Mouse (Mus musculus) frontal cortex, postnatal 10 days (tissue): Measurements from ENCODE around the gene H6pd.
"Not testable (repeated sequence)": the region's sequence is repeated elsewhere in the genome, so short reads cannot be mapped to it uniquely, and the experiment has no call there.

Experiments
- DNase-seq, 2 experiments: peaks; one replicate each; pipeline ENCODE4 v3.0.0; 2022; ENCODE audit warnings: low spot score in 2 of 2, mixed read lengths in 1 of 2

H6pd gene

DNA sequence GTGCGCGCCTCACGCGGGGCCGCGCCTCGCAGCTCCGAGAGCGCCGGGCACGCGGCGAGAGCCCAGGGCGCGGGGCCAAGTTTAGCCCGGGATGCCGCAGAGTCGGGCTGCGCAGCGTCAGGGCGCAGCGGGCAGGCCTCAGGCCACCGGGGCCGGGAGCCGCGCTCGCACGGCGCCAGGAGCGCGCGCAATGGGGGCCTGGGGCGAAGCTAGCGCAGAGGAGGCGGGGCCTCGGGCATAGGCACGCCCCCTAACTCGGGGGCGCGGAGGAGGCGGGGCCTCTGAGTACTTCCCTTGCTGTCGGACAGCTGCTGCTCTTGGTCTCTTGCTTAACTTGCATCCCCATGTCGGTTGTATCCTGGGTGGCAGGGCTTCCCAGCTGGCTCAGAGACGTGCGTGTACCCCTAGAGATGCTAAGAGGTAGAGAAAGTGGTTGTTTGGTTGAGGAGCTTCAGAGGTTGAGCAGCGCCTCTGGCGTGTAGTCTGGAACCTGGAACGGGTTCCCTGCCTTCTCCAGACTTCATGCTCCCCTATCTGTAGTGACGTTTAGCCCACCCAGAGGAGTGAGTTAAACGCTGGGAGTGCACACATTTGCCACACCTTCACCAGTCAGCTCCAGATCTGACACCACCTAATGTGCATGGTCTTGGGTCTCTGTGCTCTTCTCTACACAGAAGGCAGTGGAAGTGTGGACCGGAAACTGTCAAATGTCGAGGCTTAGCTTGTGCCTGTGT lies at the start of gene H6pd:
TSS of gene H6pd (minus strand) at position 171 of the 734 bp plus-strand sequence.
- DNase-seq, result peak; percentile 75 to 85

DNA sequence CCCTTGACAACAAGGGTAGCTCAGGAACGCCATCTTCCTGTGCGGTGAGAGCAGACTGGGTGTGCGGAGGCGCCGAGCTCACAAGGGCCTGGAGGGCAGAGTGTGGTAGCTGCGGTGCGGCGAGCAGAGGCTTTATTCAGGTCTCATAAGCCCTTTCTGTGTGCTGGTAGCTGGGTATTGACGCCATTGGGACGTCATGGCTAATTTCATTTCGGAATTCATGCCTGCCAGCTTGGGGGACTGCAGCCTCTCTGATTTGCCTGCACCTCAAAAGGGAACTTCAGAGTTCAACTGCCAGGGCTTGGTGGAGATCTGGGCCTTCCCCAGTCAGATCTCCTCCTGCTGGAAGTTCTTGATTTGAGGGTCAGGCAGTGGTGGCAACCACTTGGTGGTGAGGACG lies 48.9 kb upstream of the H6pd start:
- DNase-seq, result no peak

DNA sequence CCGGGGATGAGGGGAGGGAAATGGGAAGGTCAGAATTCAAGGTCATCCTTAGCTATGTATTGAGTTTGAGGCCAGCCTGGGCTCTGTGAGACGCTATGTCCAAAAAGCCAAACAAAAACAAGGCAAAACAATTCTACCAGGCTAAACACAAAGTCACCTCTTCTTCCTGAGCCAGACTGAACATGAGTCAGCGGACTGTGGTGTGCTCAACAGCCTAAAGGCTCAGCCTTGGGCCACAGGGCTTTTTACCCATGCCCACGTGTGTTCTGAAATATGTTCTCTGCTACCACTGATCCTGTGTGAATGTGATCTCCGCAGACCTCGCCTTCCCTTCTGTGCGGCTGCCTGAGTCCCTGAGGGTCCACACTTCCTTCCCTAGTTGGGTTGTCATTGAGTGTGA lies 47.3 kb upstream of the H6pd start:
- no peak for DNase-seq

DNA sequence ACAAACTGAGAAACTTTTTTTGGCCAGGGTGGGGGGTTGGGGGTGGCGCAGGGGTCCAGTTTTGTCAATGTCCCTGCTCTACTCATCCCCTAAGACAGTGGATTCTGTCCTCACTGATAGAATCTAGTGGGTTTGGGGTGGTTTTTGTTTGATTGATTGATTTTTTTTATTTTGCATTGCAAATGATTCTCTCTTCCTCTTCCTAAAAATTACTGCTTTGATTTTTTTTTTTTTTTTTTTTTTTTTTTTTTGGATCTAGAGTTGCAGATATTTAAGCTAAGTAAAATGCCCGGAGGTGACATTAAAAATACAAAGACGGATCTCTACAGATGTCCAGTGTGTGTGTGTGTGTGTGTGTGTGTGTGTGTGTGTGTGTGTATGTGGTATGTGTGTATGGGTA lies 43.6 kb upstream of the H6pd start:
- DNase-seq, result no peak

DNA sequence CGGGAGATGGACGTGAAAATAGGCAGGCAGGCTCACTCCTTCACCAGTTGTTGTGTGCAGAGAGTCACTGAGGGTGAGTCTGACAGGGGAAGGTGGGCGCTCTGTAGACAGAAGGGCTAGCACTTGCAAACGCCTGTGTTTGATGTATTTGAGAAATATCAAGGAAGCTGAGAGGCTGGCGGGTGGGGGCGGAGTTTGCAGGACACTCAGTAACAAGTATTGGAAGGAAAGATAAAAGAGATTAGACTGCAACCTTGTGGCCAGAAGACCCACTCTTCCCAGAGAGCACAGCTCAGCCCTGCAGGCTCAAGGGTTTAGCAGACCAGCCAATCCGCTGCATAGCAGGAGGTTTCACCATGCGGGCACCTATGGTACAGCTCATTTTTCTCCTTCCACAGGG lies 42.7 kb upstream of the H6pd start:
- DNase-seq, result no peak

DNA sequence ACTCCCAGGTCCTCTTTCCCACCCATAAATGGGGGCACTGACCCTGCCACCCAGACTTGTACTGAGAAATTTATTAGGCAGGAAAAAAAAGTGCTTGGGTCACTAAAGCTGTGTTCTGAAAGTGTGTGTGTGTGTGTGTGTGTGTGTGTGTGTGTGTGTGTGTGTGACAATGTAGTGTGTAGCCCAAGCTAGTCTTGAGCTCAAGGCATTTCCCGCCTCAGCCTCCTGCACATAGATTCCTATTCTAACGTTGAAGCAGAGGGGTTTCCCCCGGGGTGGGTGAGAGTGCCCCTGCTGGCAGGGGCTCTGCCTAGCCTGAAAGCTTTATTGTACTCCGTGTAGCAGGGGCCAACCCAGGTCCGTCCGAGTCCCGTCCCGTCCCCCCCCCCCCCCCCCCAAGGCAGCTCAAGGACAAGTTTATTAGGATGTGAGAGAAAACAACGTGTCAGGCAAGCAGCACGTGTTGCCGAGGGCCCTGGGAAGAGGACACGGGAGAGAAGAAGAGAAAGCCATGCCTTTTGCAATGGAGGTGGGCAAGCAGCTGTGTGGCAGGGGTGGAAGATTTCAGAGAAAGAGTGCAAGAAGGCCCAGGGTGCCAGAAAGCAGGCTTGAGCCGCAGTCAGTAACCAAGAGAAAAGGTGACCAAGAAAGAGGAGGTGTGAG lies 40.9 kb upstream of the H6pd start:
- DNase-seq, result no peak

DNA sequence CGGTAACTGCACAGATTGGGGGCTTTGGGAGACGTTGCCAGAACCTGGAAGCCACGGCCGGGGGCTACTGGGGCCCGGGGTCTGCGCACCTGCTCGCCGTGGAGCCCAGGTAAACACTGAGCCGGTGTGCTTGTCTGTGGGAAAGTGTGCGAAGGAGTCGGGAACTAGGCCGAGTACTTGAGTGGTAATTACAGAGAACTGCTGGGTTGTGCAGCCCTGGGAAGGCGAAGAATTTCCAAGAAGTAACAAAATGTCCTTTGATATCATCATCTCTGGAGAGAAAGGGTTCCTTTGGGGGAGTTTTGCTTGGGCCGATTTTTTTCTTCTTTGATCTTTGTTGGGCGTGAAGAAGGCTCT lies 40.3 kb upstream of the H6pd start:
- DNase-seq, result no peak

DNA sequence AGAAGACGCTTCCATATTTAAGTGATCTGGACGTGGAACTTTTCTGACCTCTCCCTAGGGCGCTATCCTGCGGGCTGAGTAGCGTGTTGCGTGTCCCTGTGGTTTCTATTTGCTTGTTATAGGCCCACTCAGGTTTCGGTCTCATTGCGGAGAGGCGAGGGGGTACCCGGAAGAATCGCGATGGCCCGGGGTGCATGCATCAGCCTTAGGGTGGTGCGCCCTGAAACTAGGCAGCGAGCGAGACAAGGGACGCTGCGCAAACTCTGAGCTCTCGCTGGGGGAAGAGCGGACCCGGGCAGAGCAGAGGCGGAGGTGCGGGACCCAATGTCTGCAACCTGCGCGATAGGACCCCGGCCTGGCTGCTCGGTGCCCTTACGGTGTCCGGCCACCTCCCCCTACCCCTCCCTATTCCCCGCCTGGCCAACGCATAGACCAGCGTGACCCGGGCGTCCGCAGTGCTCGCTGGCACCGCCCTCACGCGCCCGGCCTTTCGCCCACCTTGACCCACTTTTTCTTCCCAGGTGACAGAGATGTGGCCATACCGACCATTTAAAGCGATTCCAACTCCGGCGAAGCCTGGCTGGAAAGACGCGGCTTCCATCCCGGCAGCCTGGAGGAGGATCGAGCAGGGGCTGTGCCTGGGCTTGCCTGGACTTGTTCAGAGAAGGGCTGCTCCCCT lies 39.8 kb upstream of the H6pd start:
- no peak for DNase-seq

DNA sequence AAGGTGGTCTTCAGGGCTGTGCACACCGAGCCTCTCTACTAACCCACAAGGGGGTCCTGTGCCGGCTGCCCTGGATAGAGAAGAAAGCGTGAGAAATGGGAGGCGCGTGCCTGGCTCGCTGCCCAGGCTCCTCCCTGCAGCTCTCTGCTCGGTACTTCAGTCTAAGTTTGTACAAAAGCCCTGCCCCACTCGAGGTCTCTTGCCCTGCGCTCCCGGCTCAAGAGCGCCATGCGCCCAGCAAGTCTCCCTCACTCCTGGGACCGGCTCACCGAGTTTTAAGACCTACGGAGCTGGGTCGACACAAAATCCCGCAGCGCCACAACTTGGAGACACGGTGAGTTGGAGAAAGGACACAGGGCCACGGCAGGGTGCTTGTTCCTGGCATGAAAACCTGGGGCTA lies 39.2 kb upstream of the H6pd start:
- DNase-seq, result no peak

DNA sequence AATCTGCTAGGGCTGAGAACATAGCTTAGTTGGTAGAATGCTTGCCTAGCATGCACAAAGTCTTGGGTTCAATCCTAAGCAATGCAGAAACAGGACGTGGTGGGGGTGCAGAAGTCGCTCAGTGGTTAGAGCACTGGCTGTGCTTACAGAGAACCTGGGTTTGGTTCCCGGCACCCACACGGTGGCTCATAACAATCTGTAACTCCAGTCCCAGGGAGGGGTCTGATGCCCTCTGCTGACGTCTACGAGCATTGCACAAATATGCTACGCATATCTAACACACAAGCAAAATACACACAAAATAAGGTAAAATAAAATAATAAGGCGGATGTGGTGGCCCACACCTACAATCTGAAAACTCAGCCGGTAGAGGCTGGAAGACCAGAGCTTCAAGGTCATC lies 34.8 kb upstream of the H6pd start:
- DNase-seq, result no peak

DNA sequence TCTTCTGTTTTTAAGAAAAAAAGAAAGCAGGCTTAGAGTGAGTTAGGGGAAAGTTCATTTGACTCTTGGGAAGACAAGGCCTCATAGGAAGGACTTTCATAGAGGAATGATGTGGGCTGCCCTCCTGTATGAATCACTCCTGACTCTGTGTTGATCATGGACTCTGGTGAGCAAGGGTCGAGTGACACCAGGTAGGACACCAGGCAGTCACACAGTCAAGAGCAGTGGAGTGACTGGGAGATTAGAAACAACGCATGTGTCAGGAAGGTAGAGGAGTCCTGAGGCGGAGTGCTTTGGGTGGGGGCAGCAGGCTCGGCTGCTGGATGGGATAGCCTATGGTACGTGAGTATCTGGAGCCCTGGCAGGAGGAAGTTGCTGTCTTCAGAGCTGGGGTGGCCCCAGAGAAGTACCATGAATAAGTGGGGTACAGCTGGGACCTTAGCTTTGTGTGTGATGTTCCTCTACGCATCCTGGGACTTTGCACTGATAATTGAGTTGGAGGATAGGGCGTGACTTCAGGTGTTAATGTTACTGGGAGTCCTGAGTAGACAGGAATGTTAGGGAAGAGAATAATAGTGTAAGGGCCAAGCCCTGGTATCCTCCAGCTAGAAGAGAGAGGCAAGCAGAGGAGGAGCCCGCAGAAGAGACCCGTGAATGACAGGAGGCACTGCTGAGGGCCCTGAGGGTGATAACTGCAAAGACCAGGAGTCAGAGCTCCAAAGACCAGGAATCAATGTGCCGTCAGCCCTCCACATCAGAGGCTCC lies 32.7 kb upstream of the H6pd start:
- no peak for DNase-seq

DNA sequence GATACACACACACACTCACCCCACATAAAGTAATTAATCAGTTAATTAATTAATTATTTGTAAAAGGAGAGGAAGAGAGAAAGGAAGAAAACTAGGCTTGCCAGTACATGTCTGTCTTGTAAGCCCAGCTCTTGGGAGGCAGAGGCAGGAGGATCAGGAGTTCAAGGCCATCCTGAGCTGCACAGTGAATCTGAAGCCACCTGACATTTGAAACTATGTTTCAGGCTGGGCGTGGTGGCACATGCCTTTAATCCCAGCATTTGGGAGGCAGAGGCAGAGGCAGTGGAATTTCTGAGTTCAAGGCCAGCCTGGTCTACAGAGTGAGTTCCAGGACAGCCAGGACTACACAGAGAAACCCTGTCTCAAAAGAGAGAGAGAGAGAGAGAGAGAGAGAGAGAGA lies 32.0 kb upstream of the H6pd start:
- DNase-seq, result not testable (repeated sequence)

DNA sequence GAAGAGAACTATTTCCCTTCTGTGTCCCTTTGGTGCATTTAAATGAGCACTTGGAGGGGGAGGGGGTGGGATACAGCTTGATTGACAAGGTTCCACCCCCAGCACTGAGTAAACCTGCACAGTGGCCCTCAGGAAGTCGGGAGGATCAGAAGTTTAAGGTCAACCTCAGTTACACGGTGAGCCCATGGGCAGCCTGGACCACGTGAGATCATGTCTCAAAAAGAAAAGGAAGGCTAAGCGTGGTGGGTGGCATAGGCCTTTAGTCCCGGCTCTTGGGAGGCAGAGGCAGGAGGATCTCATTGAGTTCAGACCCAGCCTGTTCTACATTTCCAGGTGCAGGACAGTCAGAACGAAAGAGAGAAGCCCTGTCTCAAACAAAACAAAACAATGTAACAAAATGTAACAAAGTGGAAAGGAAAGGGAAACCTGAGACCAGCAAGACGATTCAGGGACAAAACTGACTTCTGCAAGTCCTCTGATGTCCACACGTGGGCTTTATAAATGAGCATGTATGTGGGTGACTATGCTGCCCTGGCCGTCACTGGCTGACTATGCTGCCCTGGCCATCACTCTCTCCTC lies 31.3 kb upstream of the H6pd start:
- DNase-seq, result no peak

DNA sequence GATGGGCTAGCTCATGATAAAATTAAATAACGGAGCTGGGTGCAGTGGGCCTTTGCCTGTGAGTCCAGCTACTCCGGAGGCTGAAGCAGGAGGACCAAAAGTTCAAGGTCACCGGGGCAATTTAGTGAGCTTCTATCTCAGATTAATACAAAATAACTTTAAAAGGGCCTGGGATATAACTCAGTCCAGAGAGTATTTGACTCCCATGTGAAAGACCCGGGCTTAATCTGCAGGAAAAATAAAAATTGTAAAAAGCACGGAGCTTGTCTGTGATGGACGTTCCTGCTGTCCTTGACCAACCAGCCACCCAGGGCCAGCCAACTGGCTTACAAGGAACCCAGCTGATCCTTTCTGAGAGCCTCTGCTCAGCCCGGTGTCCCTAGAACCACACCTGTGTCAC lies 29.7 kb upstream of the H6pd start:
- DNase-seq, result no peak

DNA sequence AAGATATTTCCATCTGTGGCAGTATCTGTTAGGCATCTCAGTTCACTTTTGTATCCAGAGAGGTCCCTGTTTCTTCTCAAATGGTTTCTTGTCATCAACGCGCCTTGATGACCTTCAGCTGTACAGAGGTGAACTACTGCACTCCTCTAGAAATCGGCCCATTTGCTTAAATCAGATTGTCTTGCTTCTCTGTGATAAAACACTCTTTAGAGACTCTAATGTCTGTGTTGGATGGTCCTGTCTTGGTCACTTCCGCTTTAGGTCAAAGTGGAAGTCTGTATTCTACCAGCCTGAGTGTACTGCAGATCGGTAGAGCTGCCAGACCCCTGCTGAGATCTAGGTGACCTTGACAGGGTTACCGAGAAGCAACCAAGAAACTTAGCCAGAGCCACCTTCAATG lies 27.3 kb upstream of the H6pd start:
- DNase-seq, result no peak

DNA sequence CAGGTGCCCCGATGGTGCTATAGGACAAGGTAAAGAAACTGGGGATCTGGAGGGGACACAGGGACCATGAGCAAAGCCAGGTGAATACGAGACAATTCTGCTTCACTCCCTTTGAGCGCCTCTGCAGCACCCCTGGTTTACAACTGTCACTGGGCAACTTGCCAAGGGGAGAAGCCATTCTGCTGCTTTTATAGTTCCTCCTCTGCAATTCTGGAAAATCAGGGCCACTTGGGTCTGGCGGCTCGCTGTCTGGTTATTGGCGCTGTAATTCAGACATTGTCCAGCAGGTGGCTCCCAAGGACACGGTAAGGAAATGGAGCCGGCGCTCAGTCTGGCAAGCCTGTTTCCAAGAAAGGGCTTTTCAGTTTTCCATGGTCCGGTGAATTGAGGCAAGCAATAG lies 26.5 kb upstream of the H6pd start:
- DNase-seq, result peak; percentile 69 to 86

DNA sequence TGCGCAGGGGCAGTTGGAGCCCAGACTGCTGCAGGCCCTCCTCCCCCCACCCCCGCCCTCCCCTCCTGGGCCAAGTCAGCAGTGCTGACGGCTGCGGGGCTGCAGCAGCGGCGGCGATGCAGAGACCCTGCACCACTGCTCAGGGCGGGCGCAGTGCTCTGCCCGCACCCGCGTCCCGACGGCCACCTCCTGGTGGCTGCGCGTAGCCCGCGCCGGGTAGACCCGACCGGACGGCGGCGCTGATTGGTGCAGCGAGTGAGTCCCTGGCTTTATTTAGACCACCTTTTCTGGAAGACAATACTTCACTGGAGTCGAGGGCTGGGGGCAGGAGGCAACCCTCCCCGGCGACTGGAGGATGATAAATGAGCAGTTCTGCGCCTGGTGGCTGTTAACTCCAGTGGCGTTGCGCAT lies 24.4 kb upstream of the H6pd start:
- no peak for DNase-seq

DNA sequence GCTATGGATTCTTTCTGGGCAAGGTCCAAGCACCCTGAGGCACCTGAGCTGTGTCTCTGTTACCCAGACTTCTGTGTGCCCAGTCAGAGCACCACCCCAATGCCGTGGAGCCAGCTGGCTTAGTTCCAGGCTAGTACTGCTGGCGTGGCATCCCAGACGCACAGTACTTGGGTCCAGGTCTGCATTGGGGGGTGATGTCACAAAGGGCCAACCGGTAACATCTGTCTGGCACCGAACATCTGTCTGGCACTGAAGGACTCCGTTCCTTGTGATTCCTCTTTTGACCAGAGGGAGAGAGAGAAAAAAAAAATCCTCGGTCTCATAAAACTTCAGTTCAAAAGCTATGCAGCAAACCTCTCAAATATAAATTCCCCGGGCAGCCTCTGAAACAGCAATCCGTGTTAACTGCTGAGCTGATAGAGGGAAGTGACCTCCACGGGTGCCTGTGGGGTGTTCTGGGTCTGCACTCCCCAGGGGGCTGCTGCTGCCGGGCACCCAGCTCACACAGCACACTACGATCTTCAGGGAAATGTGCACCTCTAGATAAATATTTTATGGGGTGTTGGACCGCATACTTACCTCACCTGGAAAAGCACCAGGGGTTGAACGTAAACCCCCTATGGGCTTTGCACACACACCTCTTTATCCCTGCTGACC lies 22.5 kb upstream of the H6pd start:
- DNase-seq, result no peak

DNA sequence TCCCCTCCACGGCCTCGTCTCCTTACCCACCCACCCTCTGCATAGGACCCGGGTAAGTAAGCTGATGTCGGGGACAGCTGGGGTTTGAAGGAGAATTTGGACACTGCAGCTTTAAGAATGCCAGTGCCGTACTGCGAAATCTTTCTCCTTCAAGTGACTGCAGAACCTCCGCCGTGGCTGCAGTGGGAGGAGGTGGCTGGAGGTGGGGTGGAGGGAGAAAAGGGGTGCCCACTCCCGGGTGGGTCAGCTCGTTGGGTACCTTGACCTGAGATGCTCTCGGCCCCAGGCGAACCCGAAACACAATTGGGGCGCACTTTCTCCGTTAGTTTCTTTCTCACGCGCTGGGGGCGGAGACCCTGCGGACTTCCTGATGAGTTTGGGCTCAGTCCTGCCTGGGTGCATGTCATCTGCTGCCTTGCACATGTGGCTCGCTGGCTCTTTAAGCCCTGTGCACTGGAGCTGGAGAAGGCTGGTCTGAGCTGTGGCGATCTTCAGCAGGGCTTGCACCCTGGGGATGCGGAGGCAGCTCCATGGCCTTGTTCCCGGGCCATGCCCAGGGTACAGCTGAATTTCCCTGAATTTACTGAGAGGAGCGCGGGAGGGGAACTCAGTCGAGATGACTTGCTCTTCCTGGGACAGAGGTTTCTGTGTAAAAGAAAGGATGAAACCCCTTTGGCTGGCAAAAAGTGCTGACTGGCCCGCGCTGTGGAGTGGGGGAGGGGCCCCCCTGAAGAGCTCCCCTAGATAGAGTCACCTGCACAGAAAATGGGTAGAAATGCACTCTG lies 21.8 kb upstream of the H6pd start:
- DNase-seq, result no peak

DNA sequence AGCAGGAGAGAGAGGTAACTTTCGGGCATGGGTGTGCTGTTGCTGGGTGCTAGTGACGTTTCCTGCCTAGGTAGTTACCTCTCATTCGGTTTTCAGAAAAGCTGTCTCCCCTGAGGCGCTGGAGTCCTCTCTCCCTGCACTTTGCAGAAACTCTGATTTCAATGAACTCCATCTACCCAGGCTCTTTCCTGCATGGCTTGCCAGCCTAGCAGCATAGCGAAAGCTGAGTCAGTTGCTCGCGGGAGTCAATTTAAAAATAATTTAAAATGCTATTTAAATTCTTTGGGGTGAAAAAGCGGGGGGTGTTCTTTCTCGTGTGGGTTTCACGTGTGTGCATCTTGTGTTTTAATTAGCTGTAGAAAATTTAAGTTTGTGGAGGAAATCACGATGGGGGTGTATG lies 21.1 kb upstream of the H6pd start:
- no peak for DNase-seq

DNA sequence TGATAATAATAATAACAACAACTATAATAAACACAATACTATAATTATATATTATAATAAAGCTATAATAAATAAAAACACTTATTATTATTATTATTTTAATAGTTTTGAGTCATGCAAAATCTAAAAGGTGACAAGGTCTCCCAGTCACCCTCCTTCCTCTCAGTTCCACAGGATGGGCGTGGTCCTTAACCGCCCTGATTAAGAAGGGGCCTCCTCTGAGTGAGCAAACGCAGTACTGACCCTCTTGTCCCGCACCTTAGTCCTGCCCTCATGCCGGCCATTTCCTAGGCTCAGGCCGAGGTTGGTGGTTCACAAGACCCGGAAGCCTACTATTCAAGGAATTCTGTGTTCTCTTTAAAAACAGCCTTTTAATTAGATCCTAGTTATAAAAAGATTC lies 14.7 kb upstream of the H6pd start:
- no peak for DNase-seq
